Mouse (Mus musculus) kidney, postnatal 4 days (tissue): ENCODE measurements at regions not wholly inside any gene's neighbourhood (a gene's known extent, or its start where the extent isn't known, plus 50 kb on each side); places are given as distances from the start of the nearest gene placed in this dataset.

Experiments
- DNase-seq, 2 experiments: peaks; one replicate each; pipeline ENCODE4 v3.0.0; 2021; ENCODE audit warnings: mixed read lengths in 2 of 2

- DNase-seq: no peak
Measured at GRCm38 (mm10) chr5:47115882-47116281, 867.1 kb upstream of the Slit2 start.

GRCm38 (mm10) chr5:47095703-47096102, 887.2 kb upstream of the Slit2 start:
- no peak for DNase-seq

DNA sequence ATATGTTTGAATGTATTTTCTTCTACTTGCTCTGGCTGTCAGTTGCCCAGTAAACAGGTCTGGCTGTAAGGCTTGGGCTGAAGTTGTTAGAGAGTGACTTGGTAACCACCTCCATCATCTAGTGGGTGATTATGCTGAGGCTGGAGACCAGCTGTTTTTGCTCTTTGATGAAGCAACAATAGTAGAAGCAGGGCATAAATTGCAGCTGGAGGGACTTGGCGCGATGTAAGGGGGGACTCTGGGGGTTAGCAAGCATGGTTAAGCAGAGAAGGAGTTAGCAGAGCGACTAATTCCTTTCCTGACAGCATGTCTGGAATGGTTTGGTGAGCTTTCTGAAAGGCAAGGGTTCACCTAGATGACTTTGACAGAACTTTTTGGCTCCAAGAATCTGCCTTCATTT, 930.0 kb upstream of the Slit2 start:
- DNase-seq: peak; percentile 8 to 31

DNA sequence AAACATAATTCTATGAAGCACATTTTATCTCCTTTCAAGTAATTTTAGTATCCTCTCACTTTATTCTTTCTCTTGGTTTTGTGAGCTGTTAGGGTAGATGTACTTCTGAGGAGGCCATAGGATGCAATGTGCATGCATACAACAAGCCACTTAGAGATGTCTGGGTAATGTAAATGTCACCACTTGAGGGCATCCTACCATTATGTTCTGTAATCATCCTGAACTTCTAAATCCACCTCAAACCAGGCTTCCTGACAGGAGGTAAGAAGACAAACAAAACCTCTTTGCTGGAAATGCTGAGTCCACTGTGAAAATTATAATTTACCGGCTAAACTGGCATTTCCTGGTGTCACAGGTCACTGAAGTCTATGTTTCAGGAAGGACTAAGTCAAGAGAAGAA, 946.2 kb upstream of the Slit2 start:
- no peak for DNase-seq

DNA sequence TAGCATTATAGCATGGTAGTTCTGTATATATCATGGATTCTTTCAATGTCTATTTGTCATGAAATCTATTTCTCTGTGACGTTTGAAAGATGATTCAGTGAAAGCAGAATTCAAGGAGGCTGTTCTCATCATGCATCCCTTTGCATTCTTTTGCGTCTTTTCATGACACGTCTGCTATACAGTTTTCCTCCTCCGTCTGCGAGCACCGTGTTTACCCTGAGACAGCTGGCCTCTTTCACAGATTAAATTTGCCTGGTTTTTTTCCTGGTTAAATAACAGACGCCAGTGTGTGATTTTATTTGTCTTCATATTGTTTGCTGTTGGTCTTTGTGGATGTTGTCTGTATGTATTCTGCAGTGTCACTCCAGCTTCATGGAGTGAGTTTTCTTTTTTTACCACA, 948.9 kb upstream of the Slit2 start:
- DNase-seq: no peak

- peak; percentile 78 to 80 for DNase-seq
Measured at GRCm38 (mm10) chr5:47014351-47014750, 968.6 kb upstream of the Slit2 start.

DNA sequence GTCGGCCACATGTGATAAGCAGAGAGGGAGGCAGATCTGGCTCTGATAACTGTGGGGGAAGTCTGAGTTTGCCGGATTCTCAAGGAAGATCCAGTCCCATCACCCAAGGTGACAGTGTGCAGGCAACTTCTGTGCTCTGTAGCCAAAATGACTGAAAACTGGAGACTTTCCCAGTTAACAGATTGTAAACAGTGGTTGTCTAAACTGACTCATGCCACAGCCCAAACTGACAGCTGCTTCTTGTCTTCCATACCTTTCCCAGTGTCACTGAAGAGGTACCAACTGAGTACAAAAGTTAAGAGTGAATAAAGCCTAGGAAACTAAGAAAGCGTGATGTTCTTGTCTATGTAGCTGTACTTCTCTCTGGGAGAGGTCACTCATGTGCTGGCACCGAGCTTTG, 990.4 kb upstream of the Slit2 start:
- DNase-seq: no peak

GRCm38 (mm10) chr5:46986519-46986918, 996.4 kb upstream of the Slit2 start:
- no peak for DNase-seq

- DNase-seq: no peak
Measured at GRCm38 (mm10) chr5:46980326-46980725, 1002.6 kb upstream of the Slit2 start.

DNA sequence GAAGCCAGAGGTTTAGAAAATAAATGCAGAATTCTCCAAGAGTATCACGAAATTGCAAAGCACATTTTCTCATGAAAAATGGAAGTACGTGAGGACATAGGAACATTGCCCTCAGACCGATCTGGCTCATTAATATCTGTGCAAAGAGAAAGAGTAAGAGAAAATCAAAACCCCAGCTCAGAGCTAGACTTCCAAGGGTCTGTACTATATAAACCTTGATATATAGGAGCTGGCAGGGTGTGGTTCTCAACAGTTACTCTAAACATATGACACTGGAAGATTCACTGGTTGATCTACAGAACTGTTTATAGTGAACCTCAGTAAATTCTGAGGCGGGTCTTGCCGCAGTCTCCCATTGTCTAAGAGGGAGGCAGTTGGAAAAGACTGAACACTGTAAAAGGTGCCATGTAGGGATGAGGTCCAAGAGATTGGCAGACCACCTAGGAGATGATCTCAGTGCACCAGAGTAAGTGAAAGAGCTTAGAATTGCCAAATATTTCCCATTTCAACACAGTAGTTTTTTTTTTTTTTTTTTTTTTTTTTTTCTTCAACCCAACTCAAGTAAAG, 1014.0 kb upstream of the Slit2 start:
- DNase-seq: no peak

GRCm38 (mm10) chr5:46960749-46961148, 1022.2 kb upstream of the Slit2 start:
- DNase-seq: peak; percentile 4 to 14

- DNase-seq: no peak
Measured at GRCm38 (mm10) chr5:46926324-46926723, 1056.6 kb upstream of the Slit2 start.

- DNase-seq: no peak
Measured at GRCm38 (mm10) chr5:46901909-46902308, 1044.5 kb upstream of the Lcorl start.

- no peak for DNase-seq
Measured at GRCm38 (mm10) chr5:46894037-46894436, 1036.6 kb upstream of the Lcorl start.

DNA sequence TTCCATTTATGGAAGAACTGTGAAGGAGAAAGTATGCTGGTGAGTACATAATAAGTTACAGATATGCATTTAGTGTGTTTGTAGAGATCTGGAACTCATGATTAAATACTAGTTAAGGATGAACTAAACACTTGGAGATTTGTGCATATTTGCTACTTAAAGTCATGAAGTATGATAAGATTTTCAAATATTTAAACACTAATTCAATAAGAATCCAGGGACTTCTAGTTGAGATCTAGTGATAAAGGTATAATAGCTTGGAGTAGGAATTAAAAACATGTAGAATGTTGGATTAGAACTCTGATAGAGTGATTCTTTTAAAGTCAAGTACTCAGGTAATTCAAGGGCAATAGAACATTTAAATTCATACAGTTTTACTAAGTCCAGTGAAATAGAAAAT, 1026.5 kb upstream of the Lcorl start:
- DNase-seq: no peak

- no peak for DNase-seq
Measured at GRCm38 (mm10) chr5:46856837-46857236, 999.4 kb upstream of the Lcorl start.

DNA sequence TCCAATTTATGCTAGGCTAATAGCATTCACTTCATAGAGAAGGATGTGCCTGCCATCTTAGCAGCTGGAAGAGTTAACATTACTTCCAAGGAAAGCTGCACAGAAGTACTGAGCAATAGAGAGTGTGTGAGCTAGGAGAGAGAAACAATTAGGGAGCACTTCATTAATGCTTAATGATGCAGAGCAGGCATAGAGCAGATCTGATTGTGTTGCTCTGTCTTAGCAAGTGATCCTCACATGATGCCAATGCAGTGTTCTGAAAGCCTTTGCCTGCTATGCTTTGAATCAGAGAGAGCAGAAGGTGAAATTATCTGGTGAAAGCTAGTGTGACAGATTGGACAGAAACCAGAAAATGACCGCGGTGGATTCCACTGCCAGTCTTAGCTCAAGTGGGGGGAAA, 987.8 kb upstream of the Lcorl start:
- DNase-seq: no peak

DNA sequence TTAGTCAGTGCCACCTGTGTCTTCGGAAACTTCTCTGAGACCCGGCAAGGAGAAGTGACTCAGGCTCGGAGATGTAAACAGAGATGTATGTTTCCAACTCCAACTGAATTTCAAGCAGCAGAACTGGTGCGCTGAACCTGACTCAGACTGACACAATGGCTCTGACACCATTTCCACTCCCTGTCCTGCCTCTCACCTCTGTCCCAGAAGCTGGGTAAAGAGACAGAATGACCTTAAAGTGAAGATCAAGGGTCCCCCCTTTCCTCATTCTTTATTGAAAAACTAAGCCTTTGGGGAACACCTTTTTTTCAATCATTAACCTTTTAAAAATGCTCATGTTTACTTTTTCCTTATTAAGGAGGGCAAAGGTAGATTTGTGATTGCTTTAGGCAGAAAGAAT, 979.4 kb upstream of the Lcorl start:
- DNase-seq: no peak

DNA sequence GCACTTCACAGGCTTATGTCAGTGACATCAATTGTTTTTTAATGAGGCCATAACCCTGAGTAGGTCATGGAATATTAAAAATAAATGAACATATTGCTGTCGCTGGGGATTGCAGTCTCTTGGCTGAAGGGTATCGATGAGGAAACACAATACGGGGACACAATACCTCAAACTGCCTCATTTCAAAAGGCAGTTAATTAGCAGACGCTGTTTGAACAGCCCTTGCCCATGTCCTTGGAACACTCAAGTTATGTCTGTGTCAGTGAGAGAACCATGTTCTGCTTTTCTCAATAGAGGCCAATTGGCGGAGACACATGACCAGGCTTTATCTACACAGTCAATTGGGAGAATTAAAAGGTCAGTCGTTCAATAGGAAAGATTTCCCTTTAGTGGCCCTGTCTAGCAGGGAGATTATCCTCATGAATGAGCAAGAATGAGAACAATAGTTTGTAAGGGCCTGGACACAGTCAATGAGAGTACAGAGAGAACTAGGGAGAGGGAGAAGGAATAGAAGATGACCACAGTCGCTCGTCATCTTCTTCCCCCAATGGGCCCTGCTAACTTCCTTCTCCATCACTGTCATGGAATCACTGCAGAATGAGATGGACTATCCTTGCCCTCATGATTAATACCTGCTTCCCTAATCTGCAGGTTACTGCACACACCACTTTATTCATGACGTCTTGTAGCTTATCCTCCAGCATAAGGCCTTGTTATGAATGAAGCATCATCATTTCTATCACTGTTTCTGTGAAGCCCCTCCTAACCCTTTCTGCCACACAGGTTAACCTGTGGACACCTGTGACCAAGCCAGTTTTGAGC, 973.6 kb upstream of the Lcorl start:
- no peak for DNase-seq

GRCm38 (mm10) chr5:46830114-46830513, 972.7 kb upstream of the Lcorl start:
- no peak for DNase-seq

- DNase-seq: no peak
Measured at GRCm38 (mm10) chr5:46826381-46826780, 969.0 kb upstream of the Lcorl start.

DNA sequence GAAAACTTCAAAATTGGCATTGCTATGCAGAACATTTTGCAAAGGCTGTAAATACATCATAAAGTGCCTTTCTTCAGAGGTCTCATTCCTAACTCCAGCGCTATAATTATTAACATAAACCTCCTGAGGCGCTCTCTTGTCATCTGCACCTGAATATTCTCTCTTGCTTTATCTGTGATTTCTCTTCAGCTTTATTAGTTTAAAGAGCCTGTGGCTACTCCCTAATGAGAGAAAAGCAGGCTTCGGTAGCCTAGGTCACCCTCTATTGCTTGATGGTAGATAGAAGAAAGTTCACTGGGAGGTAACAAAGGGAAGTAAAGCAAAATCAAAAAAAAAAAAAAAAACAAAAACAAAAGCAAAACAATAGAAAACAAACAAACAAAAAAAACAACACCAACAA, 967.5 kb upstream of the Lcorl start:
- DNase-seq: no peak

GRCm38 (mm10) chr5:46795102-46795501, 937.7 kb upstream of the Lcorl start:
- peak in 1 of 2 experiments; percentile 3 for DNase-seq

DNA sequence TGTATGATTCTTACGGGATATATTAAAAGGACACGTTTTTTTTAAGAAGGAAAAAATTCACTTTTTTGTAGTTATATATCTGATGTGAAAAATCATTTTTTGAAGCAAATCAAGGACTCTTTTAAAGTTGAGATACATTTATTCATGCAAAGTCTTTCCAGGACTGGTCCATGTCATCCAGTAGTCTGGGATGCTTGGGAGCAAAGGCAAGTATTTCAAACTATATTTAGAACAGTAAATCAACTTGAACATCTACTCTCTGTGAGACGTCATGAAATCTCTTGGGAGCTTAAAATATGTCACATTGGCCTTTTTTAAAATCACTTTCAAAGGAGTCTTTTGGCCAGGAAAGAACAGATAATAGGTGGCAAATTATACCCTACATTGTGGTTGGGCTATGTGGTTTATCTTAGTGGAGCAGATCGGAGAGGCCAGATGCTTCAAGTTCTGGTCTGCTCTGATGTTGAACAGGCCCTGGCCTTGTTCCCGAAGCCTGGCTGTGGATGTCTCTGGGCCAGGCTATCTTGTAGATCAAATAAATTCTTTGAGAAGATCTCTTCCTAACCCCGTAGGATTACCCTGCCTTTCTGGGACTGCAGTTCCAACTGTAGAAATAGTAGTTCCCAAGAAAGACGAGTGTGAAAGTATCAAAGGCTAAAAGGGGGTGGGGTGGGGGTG, 936.8 kb upstream of the Lcorl start:
- DNase-seq: peak; percentile 38 to 43
